Mouse (Mus musculus) embryonic facial prominence, embryonic 15.5 days (tissue): ENCODE results near the gene Sirt3. TPM values are rescaled to one million over a fixed set of nuclear protein-coding genes. Genes with fewer than 3 reads are reported as not detected.
A peak's percentile ranks its signal among the peaks of the same experiment; 100 is the strongest.

Source experiments
- ATAC-seq: fragments of 200-750 bp; cut with Nextera tagmentation; 2 replicates; pipeline ENCODE4 v1.8.0; 2017; ENCODE audit warnings: low read depth, moderate TSS enrichment; ENCODE audit not compliant: insufficient number of reproducible peaks, low FRiP score, low TSS enrichment
- H3K27ac ChIP-seq: fragments of 300-500 bp; sonication (generic); replicated peaks from 2 replicates; pipeline ENCODE4 v1.5.1; 2015; ENCODE audit warnings: mild to moderate bottlenecking, inconsistent platforms
- H3K27me3 ChIP-seq: fragments of 300-500 bp; sonication (generic); 2 replicates; pipeline ENCODE4 v1.6.1; 2015; ENCODE audit warnings: inconsistent platforms
- H3K36me3 ChIP-seq: fragments of 300-500 bp; sonication (generic); 2 replicates; pipeline ENCODE4 v1.6.1; 2015; ENCODE audit warnings: mild to moderate bottlenecking, inconsistent platforms
- H3K4me1 ChIP-seq: fragments of 300-500 bp; sonication (generic); 2 replicates; pipeline ENCODE4 v1.6.1; 2015; ENCODE audit warnings: inconsistent platforms
- H3K4me2 ChIP-seq: fragments of 300-500 bp; sonication (generic); replicated peaks from 2 replicates; pipeline ENCODE4 v1.6.1; 2015; ENCODE audit warnings: mild to moderate bottlenecking, inconsistent platforms
- H3K4me3 ChIP-seq: fragments of 300-500 bp; sonication (generic); replicated peaks from 2 replicates; pipeline ENCODE4 v1.5.1; 2015; ENCODE audit warnings: mild to moderate bottlenecking, inconsistent platforms
- H3K9ac ChIP-seq: fragments of 300-500 bp; sonication (generic); 2 replicates; pipeline ENCODE4 v1.6.1; 2015; ENCODE audit warnings: inconsistent platforms
- H3K9me3 ChIP-seq: fragments of 300-500 bp; sonication (generic); replicated peaks from 2 replicates; pipeline ENCODE4 v1.6.1; 2016; ENCODE audit warnings: inconsistent platforms
- WGBS: fragments of 180-500 bp; shearing (Covaris S2); methylation state at CpG from one replicate; pipeline ENCODE4 v1.1.7; 2015; 5-methylcytosine and 5-hydroxymethylcytosine counted together
- polyA plus RNA-seq: library from polyadenylated mRNA; unstranded; fragments of >200 nt; fragmentation: Nextera tagmentation; extraction: Ambion mirVana; gene quantifications from 2 replicates; pipeline ENCODE4 v1.2.1, GENCODE M21; 2015

The Sirt3 gene
- polyA plus RNA-seq, 1 experiment from 2014 or later = 27.4 TPM

- H3K27ac ChIP-seq = no peak overlapping the region
- no peak overlapping the region for H3K4me2 ChIP-seq
- H3K9me3 ChIP-seq = no peaks in the 10 kb centered on the region
- WGBS = 68% methylated on average over 3 of the region's 3 CpGs
- H3K36me3 ChIP-seq = no peaks in the 10 kb centered on the region
- H3K9ac ChIP-seq = no peak overlapping the region
- peaks cover 4% of the 10 kb centered on the region; the same call in 1 of the 2 replicates for H3K4me1 ChIP-seq
- no peak for ATAC-seq
- no peaks in the 10 kb centered on the region for H3K27me3 ChIP-seq
- no peak overlapping the region for H3K4me3 ChIP-seq
These were observed 30.2 kb upstream of the Sirt3 start for GRCm38 (mm10) chr7:140912293-140912692.

- WGBS = 1% methylated on average over 19 of the region's 19 CpGs
- H3K9ac ChIP-seq = no peak overlapping the region
These were observed 26.6 kb upstream of the Sirt3 start for GRCm38 (mm10) chr7:140908634-140909107.

GRCm38 (mm10) chr7:140908181-140908580, 26.1 kb upstream of the Sirt3 start:
- 0 out of 2 replicates have a peak, but pooled peaks have one; percentile 24 for ATAC-seq
- H3K27ac ChIP-seq = no peak overlapping the region
- 49% methylated on average over 7 of the region's 7 CpGs for WGBS
- H3K9ac ChIP-seq = no peak overlapping the region
- H3K4me1 ChIP-seq = peaks cover 4% of the 10 kb centered on the region; the same call in 1 of the 2 replicates
- peak overlapping the region; percentile 91; the same call in 1 of the 2 replicates for H3K4me2 ChIP-seq
- no peak overlapping the region for H3K4me3 ChIP-seq
- H3K36me3 ChIP-seq = no peaks in the 10 kb centered on the region
- H3K9me3 ChIP-seq = no peaks in the 10 kb centered on the region
- no peaks in the 10 kb centered on the region for H3K27me3 ChIP-seq

More at GRCm38 (mm10) chr7:140908634-140909107, 26.6 kb upstream of the Sirt3 start:
- Histone ChIP-seq H3K4me1 (peaks cover 4% of the 10 kb centered on the region; the same call in 1 of the 2 replicates), H3K4me3 (peak overlapping the region; percentile 48), H3K9me3 (no peaks in the 10 kb centered on the region), H3K27ac (no peak overlapping the region), H3K36me3 (no peaks in the 10 kb centered on the region), H3K27me3 (no peaks in the 10 kb centered on the region), H3K4me2 (peak overlapping the region; percentile 91)
- ATAC-seq = peak; percentile 45; the same call in 1 of the 2 replicates

- H3K4me1 ChIP-seq = peaks cover 4% of the 10 kb centered on the region; the same call in 1 of the 2 replicates
- no peaks in the 10 kb centered on the region for H3K27me3 ChIP-seq
- H3K36me3 ChIP-seq = no peaks in the 10 kb centered on the region
- no peak overlapping the region for H3K9ac ChIP-seq
- no peak for ATAC-seq
- WGBS = 81% methylated on average over 7 of the region's 7 CpGs
- H3K4me2 ChIP-seq = no peak overlapping the region
- no peak overlapping the region for H3K27ac ChIP-seq
- H3K4me3 ChIP-seq = no peak overlapping the region
- no peaks in the 10 kb centered on the region for H3K9me3 ChIP-seq
These were observed 25.6 kb upstream of the Sirt3 start for GRCm38 (mm10) chr7:140907697-140908096.

- Histone ChIP-seq H3K9ac (no peak overlapping the region), H3K36me3 (no peaks in the 10 kb centered on the region), H3K4me3 (no peak overlapping the region), H3K27ac (no peak overlapping the region), H3K4me1 (peaks cover 4% of the 10 kb centered on the region; the same call in 1 of the 2 replicates), H3K27me3 (no peaks in the 10 kb centered on the region), H3K9me3 (no peaks in the 10 kb centered on the region), H3K4me2 (no peak overlapping the region)
- no peak for ATAC-seq
- 74% methylated on average over 13 of the region's 13 CpGs for WGBS
These were observed 25.0 kb upstream of the Sirt3 start for GRCm38 (mm10) chr7:140907131-140907530.

- WGBS = 61% methylated on average over 2 of the region's 2 CpGs
- H3K9ac ChIP-seq = no peak overlapping the region
These were observed 23.6 kb upstream of the Sirt3 start for GRCm38 (mm10) chr7:140905642-140906081.

GRCm38 (mm10) chr7:140903212-140903611, 21.1 kb upstream of the Sirt3 start:
- no peaks in the 10 kb centered on the region for H3K27me3 ChIP-seq
- ATAC-seq = 0 out of 2 replicates have a peak, but pooled peaks have one; percentile 6
- no peak overlapping the region for H3K9ac ChIP-seq

More at GRCm38 (mm10) chr7:140905642-140906081, 23.6 kb upstream of the Sirt3 start:
- Histone ChIP-seq H3K9me3 (no peaks in the 10 kb centered on the region), H3K36me3 (no peaks in the 10 kb centered on the region), H3K4me2 (no peak overlapping the region), H3K27me3 (no peaks in the 10 kb centered on the region), H3K4me3 (no peak overlapping the region), H3K27ac (no peak overlapping the region), H3K4me1 (peaks cover 4% of the 10 kb centered on the region; the same call in 1 of the 2 replicates)
- ATAC-seq = no peak

GRCm38 (mm10) chr7:140902036-140902875, 20.1 kb upstream of the Sirt3 start:
- Histone ChIP-seq H3K9ac (no peak overlapping the region), H3K36me3 (peaks cover 16% of the 10 kb centered on the region), H3K27me3 (no peaks in the 10 kb centered on the region), H3K4me3 (no peak overlapping the region), H3K9me3 (no peaks in the 10 kb centered on the region), H3K4me1 (no peaks in the 10 kb centered on the region), H3K27ac (no peak overlapping the region), H3K4me2 (no peak overlapping the region)
- WGBS = 44% methylated on average over 15 of the region's 15 CpGs
- ATAC-seq = no peak

More at GRCm38 (mm10) chr7:140903212-140903611, 21.1 kb upstream of the Sirt3 start:
- Histone ChIP-seq H3K36me3 (peaks cover 7% of the 10 kb centered on the region), H3K9me3 (no peaks in the 10 kb centered on the region), H3K27ac (no peak overlapping the region), H3K4me2 (no peak overlapping the region), H3K4me3 (no peak overlapping the region), H3K4me1 (no peaks in the 10 kb centered on the region)
- 24% methylated on average over 13 of the region's 13 CpGs for WGBS

GRCm38 (mm10) chr7:140900220-140900619, 18.1 kb upstream of the Sirt3 start, which contains the start of gene Cox8b:
Gene Cox8b, minus strand, starts transcription at chr7:140900446.
- H3K36me3 ChIP-seq = peaks cover 35% of the 10 kb centered on the region
- no peaks in the 10 kb centered on the region for H3K27me3 ChIP-seq
- WGBS = 78% methylated on average over 10 of the region's 10 CpGs
- no peaks in the 10 kb centered on the region for H3K4me1 ChIP-seq
- no peak within 1 kb of the TSS for H3K4me3 ChIP-seq
- H3K27ac ChIP-seq = no peak within 1 kb of the TSS
- no peak within 1 kb of the TSS for H3K9ac ChIP-seq
- H3K4me2 ChIP-seq = no peak within 1 kb of the TSS
- H3K9me3 ChIP-seq = no peaks in the 10 kb centered on the region
- ATAC-seq = no peak

GRCm38 (mm10) chr7:140899121-140899520, 17.0 kb upstream of the Sirt3 start:
- Histone ChIP-seq H3K4me3 (no peak overlapping the region), H3K4me2 (no peak overlapping the region), H3K9ac (no peak overlapping the region), H3K36me3 (peaks cover 44% of the 10 kb centered on the region), H3K27me3 (no peaks in the 10 kb centered on the region), H3K4me1 (no peaks in the 10 kb centered on the region), H3K9me3 (no peaks in the 10 kb centered on the region), H3K27ac (no peak overlapping the region)
- WGBS = 83% methylated on average over 3 of the region's 3 CpGs
- no peak for ATAC-seq

- no peak for ATAC-seq
- Histone ChIP-seq H3K4me3 (no peak overlapping the region), H3K27me3 (no peaks in the 10 kb centered on the region), H3K36me3 (peaks cover 55% of the 10 kb centered on the region), H3K27ac (no peak overlapping the region), H3K4me1 (no peaks in the 10 kb centered on the region), H3K9ac (no peak overlapping the region), H3K9me3 (no peaks in the 10 kb centered on the region), H3K4me2 (no peak overlapping the region)
- WGBS = 65% methylated on average over 7 of the region's 7 CpGs
These were observed 15.8 kb upstream of the Sirt3 start for GRCm38 (mm10) chr7:140897863-140898262.
